Mouse (Mus musculus) cerebellum, postnatal 25 days (tissue): ENCODE results near the gene Thoc6.
A peak's percentile ranks its signal among the peaks of the same experiment; 100 is the strongest.

Experiments
- DNase-seq, 2 experiments: peaks; one replicate each; pipeline ENCODE4 v3.0.0; 2021; ENCODE audit warnings: mixed read lengths in 2 of 2

The Thoc6 gene

DNA sequence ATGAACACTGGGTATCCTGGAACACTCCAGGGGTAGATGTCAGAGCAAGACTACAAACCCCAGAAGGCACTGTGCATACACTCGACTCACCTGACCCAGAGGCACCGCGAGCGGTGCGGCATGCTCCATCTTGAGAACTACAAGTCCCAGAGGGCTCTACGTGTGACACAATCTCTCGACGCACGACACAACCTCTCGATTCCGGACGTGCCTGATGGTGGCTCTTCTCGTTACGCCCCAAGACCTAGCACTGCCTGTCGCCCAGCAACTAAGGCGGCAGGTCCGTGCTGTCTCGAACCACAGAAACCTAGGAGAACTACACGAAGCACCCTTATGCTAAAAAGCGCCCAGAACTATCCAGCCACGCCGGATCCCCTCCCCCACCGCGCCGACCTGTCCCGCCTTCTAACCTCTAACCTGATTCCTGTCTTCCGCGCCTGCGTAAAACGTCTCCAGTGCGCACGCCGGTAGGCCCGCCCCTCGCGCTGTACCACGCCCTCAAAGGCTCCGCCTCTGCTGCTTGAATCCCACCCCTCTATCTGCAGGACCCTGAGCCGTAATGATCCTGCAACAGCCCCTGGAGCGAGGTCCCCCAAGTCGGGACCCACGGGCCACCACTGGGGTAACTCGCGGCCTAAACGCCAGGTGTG is at the start of gene Thoc6, which contains the start of gene Hcfc1r1:
Gene Thoc6 (minus strand): TSS at position 459 of the 650 bp plus-strand sequence.
Gene Hcfc1r1 (plus strand): TSS at position 173 of the 650 bp plus-strand sequence.
- peak; percentile 96 to 97 for DNase-seq

DNA sequence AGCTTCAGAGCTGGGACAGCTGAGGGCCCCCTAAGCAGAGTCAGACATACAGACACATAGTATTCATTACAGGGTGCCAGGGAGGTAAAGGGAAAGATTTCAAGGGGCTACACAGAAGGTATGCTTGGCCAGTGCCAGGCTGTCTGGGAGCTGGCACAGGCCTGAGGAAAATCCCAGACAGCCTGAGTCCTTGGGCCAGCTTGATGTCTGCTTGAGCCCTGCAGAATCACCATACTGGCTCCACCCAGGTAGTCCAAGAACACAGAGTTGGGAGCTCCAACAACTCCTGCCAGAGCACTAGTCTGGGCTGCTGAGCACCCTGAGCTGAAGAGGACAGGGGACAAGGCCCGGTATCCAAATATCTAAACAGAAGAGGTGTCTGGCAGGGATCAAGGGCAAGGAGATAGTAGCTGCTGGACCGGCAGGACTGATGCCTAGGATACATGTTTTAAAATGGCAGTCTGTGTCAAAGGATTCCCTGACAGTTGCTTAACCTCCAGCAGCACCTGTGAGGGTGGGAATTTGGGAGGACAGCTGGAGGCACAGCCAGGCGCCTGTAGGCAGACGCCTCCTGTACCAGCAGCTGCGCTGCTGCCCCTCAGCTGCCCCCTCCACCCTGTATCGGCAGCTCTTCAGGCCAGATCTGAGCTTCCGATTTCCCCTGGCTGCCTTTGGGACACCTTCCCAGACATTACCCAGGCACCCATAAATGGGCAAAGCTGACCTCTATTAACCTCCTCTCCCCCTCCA is 48.9 kb upstream of the Thoc6 start, which contains the start of gene 1520401A03Rik:
Gene 1520401A03Rik (minus strand): TSS at position 408 of the 750 bp plus-strand sequence.
- DNase-seq, result no peak

DNA sequence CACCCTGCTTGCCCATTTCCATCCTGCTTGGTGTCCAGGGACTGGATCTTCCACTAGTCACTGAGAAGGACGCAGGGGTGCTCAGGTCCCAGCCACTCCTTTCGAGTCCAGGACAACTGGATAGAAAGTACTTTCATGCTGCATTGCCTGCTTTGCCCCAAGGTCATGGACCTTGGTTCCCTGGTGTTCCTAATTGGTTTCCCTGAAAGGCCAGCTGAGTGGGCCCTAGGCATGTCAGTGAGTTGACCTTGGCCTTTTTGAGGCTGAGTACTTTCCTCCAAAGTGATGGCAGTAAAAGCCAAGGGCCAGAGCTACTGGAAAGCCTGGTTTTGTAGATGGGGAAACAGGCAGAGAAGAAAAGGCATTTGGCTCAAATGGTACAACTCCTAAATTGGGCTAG is 48.2 kb upstream of the Thoc6 start:
- no peak for DNase-seq

DNA sequence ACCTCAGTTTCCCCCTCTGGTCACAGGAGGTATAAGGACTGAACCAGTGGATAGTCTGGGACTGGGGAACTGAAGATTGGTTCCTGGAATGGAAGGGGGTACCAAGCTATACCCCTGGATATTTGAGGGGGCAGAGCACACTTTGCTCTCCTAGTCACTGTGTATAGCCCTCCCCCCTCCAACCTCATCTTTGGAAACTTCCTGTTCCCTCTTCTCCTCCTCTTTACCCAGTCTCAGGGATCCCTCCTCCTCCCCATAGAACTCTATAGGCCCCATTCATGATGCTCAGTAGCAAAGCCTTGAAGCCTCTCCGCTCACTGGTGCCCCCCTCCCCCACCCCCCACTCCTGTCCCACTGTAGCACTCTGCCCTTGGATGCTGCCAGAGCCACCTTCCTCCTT is 45.8 kb upstream of the Thoc6 start:
- no peak for DNase-seq

DNA sequence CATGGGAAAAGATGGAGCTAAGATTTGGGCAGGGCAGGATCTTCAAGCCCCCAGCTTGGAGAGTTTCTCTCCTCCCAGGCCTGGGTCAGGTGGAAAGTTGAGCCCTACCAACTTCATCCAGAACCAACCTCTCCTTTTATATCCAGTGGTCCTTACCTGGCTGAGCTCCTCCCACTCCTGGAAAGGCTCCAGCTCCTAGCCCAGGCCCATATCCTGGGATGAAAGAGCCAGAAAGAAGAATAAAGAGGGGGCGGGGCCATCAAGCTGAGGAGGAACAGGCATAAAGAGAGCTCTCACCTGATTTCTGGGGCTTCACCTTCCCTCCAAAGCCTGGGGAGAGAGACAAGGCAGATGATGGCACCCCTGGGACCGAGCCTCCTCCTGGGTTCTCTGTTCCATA is 43.3 kb upstream of the Thoc6 start:
- no peak for DNase-seq

DNA sequence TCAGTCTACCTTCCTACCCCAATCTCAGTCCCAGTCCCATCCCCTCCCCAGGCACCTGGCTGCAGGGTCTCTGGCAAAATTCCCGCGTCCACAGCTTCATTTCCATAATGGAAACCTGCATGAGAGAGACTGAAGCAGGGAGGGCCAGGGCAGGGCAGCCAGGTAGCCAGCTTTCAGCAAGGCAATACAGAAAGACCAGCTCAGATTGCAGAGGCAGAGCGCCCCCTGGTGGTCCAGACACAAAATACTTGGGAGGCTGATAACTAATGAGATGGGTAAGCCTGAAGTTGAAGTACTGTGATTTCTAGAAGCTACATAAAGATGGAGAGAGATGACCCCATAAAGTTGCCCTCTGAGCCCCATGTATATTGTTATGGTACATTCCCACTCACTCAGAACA is 32.5 kb upstream of the Thoc6 start:
- DNase-seq, result peak; percentile 89 to 91

DNA sequence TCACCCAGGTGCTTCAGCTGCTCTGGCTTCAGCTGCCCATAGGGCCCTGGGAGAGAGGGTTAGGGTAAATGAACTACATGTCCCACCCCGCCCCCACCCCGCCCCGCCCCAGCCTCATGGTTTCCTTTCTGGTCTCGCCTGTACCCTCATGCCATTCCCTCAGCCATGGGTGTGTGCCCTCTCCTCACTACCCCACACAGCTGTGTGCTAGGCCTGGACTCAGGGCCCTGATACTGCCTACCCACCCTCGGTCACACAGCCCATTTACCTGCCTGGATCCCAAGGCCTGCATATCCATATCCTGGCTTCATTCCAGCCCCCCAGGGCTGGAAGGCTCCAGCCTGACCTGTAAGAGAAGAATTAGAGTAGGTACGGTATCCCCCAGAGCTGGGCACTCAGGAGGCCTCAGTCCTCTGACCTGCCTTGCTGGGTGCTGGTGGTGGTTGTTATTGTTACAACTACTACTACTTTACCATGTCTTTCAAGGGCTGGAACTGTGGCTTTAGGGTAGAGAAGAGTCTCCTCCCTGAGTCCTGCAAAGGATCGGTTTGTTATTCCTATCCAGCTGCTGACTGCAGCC is 31.9 kb upstream of the Thoc6 start:
- peak in 1 of 2 experiments; percentile 10 for DNase-seq

DNA sequence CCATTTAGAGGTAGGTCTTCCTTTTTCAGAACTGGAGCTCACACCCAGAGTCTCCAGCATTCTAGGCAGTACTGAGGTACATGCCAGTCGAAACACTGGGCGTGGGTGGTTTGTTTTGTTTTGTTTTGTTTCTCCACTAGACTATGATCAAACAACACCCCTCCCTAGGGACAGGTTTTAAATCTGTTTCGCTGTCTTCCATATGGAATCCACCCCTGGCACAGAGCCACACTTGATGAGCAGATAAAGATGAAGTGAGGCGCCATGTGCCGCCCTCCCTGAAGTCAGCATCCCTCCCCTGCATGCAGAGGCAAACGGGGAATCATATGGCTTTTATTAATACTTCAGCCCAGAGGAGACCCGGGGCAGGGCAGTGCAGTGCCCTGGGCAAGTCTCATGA is 31.1 kb upstream of the Thoc6 start:
- peak; percentile 13 to 43 for DNase-seq

DNA sequence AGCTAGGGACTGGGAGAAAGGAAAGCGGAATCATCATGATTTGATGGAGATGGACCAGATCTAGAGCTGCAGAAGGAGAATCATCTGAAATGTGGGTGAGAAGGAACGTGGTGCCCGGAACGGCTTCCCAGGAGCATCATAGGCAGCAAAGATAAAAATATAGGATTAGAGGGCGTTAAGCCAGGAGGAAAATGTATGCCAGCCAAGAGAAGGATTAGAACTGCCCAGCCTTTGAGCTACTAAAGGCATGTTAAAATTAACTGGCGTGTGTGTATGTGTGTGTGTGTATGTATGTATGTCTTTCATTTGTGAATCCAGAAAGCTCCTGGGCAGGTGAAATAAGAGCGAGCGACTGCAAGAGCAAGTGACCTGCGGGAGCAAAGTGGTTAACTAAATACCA is 29.6 kb upstream of the Thoc6 start:
- DNase-seq, result no peak

DNA sequence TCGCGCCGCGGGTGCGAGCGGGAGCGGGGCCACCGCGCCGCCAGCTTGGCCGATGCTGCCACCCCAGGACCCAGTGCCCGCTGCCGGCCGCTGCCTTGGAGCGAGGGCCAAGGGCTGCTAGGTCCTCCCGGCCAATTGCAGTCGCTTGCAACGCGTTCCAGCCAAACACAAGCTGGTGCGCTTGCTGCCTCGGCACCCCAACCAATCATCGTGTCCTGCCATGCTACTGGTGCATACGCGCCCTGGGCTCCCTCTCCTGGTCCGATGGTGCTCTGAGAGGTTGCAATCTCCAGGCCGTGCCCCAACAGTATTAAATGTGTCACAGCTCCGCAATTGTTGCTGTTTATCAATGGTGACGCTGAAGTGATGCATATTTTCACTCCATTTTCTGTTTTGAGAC is 26.4 kb upstream of the Thoc6 start:
- DNase-seq, result peak; percentile 94 to 97

DNA sequence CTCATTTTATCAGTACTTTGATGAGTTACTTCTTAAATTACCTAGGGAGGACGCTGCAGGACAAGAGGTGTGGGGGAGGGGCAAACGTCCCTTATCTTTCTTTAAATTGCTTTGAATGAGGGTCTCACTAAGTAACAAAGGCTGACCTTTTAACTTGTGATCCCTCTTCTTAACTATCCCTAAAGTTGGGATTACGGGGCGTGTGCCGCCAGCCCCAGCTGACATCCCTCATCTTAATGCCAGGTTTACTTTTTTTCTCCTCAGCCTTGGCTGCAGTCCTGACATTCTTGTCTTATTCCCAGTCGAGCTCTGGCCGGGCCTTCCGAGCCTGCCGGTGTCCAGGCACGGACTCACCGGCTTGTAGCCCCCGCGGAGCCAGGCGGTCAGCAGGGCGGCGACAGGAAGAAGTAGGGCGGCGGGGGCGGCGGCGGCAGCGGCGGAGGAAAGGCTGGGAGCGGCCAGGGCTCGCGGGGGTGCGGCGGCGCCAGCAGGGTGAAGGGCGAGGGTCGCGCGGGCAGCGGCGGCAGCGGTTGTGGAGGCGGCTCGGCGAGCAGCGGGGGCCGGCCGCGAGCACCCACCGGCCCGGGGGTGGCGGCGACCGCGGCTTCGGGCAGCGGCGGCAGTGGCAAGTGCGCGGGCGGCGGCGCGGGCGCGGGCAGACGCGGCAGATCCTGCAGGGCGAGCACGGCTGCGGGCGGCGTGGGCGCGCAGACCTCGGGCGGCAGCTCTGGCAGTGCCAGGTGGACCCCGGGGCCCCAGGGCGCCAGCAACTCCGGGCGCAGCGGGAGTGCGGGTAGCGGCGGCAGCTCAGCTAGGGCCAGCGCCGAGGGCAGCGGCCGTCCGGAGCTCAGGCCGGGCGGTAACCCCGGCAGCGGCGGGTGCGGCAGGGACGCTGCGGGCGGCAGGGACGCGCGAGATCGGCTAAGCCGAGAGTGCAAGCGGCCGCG is 25.7 kb upstream of the Thoc6 start:
- DNase-seq, result peak; percentile 75 to 83

DNA sequence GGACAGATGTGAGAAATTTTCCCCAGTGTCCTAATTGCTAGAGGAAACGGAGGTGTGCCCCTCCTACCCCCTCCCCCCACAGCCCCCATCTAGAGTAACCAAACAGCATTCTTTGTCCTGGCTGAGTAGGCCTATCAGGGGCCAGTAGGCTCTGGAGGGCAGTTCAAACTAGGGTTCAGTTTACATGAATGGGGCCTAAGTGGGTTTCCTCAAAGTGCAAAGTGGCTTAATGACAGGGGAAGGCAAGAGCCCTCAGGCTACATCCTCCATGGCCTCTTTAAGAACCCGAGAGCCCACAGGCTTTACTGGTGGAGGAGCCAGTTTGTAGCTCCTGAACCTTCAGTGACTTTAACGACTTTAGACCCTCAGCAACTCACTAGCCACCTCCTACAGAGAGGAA is 22.1 kb upstream of the Thoc6 start:
- DNase-seq, result no peak

DNA sequence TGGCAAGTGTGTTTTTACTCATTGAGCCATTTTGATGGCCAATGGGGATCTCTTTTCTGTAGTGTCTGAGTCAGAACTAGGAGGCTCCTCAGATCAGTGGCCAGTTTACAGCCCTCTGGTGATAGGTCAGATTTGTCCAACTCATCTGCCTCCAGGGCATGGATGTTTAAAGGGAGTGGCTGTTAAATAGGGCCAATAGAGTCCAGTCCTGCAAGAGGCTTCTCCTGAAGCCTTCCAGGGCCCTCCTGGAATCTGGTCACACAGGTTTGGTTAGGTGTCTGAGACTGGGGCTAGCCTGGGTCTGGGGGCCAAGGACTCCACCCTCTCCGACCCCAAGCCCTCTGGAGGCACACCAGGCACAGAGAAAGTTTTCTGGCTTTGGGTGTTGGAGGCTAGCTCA is 20.8 kb upstream of the Thoc6 start:
- no peak for DNase-seq

DNA sequence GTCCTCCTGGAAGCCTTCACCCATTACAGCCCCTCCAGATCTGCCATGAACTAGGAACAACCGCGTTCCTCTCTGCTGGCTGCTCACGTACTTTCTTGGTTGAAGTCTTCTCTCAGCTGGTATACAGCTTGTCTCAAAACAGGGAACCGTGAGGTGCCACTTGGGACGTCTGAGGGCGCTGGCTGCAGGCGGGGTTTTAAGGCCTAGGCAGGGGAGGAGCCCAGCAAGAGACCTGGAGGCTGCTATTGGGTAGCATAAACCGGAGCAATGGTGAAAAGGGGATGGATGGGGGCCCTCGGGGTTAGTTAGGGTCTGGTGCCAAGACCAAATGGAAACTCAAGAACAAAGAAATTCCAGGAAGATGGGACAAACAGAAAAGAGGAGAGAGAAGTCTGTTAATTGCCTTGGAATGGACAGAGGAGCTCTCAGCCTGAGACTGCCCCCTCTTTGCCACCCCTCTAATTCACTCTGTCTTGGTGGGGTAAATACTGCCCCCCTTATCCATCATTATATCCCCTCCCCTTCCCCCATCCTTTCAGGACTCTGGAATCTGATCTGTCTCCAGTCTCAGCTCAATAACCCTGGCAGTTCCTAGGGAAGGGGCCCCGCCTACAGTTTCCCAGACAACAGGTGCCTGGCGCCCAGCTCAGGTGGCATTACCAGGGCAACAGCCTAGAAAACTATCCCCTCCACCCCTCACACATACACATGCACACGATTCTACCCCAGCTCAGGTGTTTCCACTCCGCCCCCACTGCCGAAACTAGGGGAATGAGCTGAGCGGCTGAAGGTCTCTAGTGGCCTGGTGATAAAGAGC is 10.4 kb upstream of the Thoc6 start, which contains the start of gene Cldn9:
Gene Cldn9 (minus strand): TSS at position 171 of the 817 bp plus-strand sequence.
- no peak for DNase-seq

DNA sequence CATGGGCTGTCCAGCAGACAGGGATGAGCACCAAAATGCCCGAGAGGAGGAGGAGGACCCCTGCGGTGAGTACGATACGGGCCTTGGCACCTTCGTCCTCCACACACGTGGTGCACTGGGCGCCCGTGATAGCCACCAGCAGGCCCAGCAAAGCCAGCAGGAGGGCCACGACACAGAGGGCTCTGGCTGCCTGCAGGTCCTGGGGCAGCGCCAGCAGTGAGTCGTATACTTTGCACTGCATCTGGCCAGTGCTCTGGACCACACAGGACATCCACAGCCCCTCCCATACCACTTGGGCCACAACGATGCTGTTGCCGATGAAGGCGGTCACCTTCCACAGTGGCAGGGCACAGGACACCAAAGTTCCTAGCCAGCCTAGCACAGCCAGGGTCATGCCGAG is 9.5 kb upstream of the Thoc6 start:
- no peak for DNase-seq

DNA sequence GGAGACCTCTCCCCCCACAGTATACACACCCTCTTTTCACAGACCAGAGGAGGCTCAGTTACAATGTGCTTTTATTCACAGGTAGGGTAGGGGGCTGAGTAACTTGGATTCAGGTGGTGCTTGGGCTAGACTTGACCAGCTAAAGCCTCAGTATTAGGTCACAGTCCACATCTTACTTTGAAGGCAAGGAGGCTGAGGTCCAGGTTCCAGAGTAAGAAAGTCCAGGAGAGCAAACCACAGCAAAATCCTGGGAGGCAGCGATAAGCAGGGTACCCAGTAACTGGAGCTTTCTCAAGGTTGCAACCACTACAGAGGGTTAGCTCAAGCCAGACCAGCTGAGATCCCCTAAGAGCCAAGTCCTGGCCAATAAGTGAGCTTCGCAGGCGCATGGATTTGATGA is 8.8 kb upstream of the Thoc6 start:
- DNase-seq, result no peak

DNA sequence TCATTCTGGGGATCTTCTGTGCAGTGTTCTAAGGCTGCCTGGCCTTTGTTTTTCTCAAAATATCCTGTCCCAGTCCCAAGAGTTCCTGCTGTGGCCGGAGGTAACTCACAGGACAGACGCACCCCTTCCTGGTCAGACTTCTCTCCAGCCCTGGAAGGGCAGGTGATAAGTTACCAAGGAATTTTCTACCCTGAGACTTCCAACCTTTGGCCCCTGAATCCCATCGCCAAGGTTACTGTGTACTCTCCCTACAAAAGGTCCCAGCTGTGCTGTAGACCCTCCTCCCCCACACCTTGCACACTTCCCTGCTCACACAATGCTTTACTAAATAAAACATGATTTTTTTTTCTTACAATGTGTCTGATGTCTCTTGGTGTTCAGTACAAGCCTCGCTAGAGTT is 8.4 kb upstream of the Thoc6 start:
- DNase-seq, result no peak

DNA sequence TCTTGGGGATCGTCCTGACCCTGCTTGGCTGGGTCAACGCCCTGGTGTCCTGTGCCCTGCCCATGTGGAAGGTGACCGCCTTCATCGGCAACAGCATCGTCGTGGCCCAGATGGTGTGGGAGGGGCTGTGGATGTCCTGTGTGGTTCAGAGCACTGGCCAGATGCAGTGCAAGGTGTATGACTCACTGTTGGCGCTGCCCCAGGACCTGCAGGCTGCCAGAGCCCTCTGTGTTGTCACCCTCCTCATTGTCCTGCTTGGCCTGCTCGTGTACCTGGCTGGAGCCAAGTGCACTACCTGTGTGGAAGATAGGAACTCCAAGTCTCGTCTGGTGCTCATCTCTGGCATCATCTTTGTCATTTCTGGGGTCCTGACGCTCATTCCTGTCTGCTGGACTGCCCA is 7.4 kb upstream of the Thoc6 start:
- DNase-seq, result no peak

DNA sequence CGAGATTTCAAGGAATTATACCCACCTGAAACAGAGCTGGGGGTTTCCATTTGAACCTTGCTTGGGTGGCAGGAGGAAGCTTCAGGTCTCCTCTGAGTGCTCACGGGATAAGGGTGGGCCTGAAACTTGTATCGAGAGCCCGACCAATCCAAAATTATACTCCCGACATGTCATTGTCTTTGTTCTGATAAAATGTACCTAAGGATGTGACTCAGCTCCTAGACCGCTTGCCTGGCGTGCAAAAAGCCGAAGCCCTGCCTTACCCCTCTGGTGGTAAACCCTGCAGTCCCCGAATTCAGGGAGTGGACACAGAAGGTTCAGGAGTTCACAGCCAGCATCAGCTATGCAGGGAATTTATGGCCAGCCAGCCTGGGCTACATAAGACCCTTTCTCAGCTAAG is 6.7 kb upstream of the Thoc6 start:
- DNase-seq, result no peak

DNA sequence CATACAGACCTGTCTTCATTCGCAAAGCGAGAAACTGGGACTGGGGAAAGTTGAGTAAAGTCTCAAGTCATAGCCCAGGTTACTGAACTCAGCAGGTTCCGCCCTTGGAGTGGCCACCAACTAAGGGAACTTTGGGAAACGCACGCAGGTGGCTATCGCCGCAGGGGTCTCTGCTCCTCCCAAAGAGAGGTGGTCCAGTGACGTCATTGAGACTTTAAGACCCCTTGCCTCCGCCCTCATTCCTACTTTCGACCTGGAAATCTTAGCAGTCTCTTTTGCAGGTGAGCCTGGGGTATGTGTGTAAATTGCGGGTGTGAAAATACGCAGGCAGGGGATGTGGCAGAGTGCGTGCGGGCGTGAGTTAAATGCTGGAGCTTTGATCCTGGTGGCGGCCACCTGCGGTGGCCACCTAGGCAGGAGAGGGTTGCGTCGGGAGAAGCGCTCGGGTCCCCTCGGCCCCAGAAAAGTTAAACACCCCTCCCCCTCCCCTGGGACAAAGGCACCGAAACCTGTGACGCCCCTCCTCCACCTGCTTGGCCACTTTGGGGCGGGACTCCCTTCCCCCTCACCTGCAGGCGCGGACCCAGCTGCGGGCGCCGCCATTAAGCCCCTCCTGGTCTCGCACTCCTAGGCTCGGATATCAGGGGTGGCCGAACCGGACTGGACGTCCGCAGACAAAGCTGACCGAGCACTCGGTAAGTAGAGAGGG is 5.6 kb upstream of the Thoc6 start, which contains the start of gene Cldn6:
Gene Cldn6 (plus strand): TSS at position 123 of the 709 bp plus-strand sequence.
- no peak for DNase-seq

DNA sequence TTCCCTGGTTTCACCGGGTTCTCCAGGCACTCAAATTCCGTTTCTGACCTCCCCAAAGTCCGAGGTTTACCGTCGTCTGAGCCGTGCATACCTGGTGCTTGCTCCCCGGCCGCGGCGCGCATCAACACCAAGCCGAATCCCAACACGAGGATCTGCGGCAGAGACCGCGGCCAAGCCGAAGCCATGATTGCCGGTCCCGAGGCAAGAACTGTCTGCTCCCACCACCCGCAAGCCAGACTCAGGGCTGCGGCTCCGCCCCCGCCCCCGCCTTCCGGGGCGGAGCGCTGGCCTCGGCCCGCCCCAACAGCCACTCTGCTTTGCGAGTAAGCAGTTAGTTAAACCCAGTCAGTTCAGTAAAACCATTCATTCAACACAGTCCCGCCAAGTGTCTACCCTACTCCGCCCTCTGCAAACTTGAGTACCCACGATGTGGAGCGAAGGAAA is 3.6 kb upstream of the Thoc6 start, which contains the start of gene Tnfrsf12a:
Gene Tnfrsf12a (minus strand): TSS at position 233 of the 444 bp plus-strand sequence.
- DNase-seq, result peak; percentile 88 to 93
